Mouse (Mus musculus): ENCODE data around the gene Nyap2. TPM values are rescaled to one million over a fixed set of nuclear protein-coding genes. Genes with fewer than 3 reads are reported as not detected.

Gene Nyap2
- polyA plus RNA-seq, 1 experiment from 2014 or later, result 0.46 TPM

DNA sequence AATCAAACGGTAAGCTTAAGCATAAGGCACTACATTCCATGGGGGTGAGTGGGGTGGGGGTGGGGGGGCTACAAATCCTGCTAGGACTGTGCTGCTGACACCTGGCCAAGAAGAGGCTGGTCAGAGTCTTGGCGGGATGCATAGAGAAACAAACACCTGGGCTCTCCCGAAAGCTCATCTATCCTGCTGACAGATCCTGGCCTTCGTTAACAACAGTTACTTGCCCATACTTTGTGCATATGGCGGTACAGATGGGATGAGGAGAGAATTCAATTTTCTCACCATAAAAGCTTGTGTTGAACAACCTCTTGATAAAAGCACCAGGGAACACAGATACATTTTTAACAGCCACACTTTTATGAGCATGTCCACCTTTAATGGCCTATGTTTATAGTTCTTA lies 10.7 kb downstream of the Nyap2 start:
- no peaks in the 10 kb centered on the region for H3K27me3 ChIP-seq (ENCODE audit: control insufficient read depth, insufficient read depth, low read length)
- H3K9ac ChIP-seq (replicated peaks; ENCODE audit: low read length), result no peak overlapping the region
- no peak overlapping the region for H3K4me3 ChIP-seq (ENCODE audit: low read depth, low read length)
- no peak for DNase-seq (ENCODE audit: low spot score)
- H3K4me1 ChIP-seq (ENCODE audit: control insufficient read depth, insufficient read depth, low read length), result no peaks in the 10 kb centered on the region
- no peaks in the 10 kb centered on the region for H3K9me3 ChIP-seq (replicated peaks; ENCODE audit: control insufficient read depth, low read length)
- H3K36me3 ChIP-seq (replicated peaks; ENCODE audit: control insufficient read depth, insufficient read depth, low read depth, low read length), result no peaks in the 10 kb centered on the region
- no peak overlapping the region for H3K27ac ChIP-seq (replicated peaks; ENCODE audit: low read depth, low read length)
- WGBS, result 83% methylated on average over 5 of the region's 5 CpGs
- ATAC-seq (replicated peaks; ENCODE audit: insufficient number of reproducible peaks, low FRiP score, low TSS enrichment, low read depth), result no peak
- no peak overlapping the region for H3K4me2 ChIP-seq (ENCODE audit: low read depth, low read length)

DNA sequence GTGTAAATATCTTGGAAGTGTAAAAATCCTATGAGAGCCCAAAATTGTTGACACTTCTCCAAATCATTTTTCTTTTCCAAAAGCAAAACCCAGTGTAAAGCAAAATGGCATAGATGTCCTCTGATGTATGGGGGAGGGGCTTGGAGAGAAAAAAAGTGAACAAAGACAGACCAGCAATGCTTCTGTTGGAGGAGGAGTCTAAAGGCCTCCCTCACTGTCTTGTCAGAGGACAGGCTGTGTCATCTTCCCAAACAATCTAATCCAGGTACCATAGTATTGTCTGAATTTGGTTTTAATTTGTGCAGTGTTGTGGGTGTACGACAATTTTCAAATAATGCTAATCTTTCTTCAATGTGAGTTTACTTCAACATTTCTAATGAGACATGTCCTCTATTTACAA lies 13.7 kb downstream of the Nyap2 start:
- no peak overlapping the region for H3K4me2 ChIP-seq (ENCODE audit: low read depth, low read length)
- H3K9me3 ChIP-seq (replicated peaks; ENCODE audit: control insufficient read depth, low read length), result no peaks in the 10 kb centered on the region
- no peak overlapping the region for H3K9ac ChIP-seq (replicated peaks; ENCODE audit: low read length)
- H3K4me1 ChIP-seq (ENCODE audit: control insufficient read depth, insufficient read depth, low read length), result no peaks in the 10 kb centered on the region
- ATAC-seq (replicated peaks; ENCODE audit: insufficient number of reproducible peaks, low FRiP score, low TSS enrichment, low read depth) (no peak), DNase-seq (ENCODE audit: low spot score) (no peak)
- H3K27me3 ChIP-seq (ENCODE audit: control insufficient read depth, insufficient read depth, low read length), result no peaks in the 10 kb centered on the region
- H3K27ac ChIP-seq (replicated peaks; ENCODE audit: low read depth, low read length), result no peak overlapping the region
- WGBS, result 79% methylated on average over 1 of the region's 1 CpGs
- no peak overlapping the region for H3K4me3 ChIP-seq (ENCODE audit: low read depth, low read length)
- no peaks in the 10 kb centered on the region for H3K36me3 ChIP-seq (replicated peaks; ENCODE audit: control insufficient read depth, insufficient read depth, low read depth, low read length)

DNA sequence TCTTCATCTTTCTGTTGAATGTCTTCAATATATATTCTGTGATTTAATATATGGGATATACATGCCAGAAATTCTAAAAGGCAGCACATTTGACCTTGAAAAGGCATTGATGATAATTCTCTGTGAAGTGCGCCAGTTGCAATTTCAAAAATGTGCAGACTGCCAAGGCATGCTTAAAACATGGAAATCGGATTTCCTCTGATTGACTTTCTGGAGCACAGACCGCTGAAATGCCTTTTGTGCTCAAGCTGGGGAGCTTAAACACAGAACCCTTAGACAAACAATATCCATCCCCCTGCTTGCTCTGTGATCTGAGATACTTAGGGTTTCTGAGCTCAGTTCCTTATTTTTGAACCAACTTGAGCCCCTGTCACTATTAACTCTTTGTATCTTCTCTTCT lies 14.2 kb downstream of the Nyap2 start:
- Histone ChIP-seq H3K4me3 (ENCODE audit: low read depth, low read length) (no peak overlapping the region), H3K9ac (replicated peaks; ENCODE audit: low read length) (no peak overlapping the region), H3K27me3 (ENCODE audit: control insufficient read depth, insufficient read depth, low read length) (no peaks in the 10 kb centered on the region), H3K4me1 (ENCODE audit: control insufficient read depth, insufficient read depth, low read length) (no peaks in the 10 kb centered on the region), H3K9me3 (replicated peaks; ENCODE audit: control insufficient read depth, low read length) (no peaks in the 10 kb centered on the region), H3K36me3 (replicated peaks; ENCODE audit: control insufficient read depth, insufficient read depth, low read depth, low read length) (no peaks in the 10 kb centered on the region), H3K27ac (replicated peaks; ENCODE audit: low read depth, low read length) (no peak overlapping the region), H3K4me2 (ENCODE audit: low read depth, low read length) (no peak overlapping the region)
- 49% methylated on average over 3 of the region's 3 CpGs for WGBS
- ATAC-seq (replicated peaks; ENCODE audit: insufficient number of reproducible peaks, low FRiP score, low TSS enrichment, low read depth) (no peak), DNase-seq (ENCODE audit: low spot score) (peak; percentile 24)

DNA sequence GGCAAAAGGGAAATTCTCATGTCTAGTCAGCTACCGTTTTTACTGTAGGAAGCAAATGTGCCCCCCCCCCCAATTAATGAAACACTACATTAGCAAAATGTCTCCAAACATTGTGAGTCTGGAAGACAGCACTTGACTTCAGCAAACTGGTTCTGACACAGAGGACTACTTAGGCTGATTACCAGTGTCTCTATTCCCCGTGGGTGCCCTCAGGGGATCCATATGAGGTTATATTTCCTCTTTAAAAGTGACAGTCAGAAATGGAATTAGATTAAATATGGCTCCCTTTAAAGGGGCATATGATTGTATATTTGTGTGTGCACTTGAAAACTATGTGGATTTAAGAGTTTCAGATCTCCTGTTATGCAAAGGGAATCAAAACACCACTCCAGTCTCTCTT lies 15.3 kb downstream of the Nyap2 start:
- Histone ChIP-seq H3K4me1 (ENCODE audit: control insufficient read depth, insufficient read depth, low read length) (no peaks in the 10 kb centered on the region), H3K27me3 (ENCODE audit: control insufficient read depth, insufficient read depth, low read length) (no peaks in the 10 kb centered on the region), H3K4me2 (ENCODE audit: low read depth, low read length) (no peak overlapping the region), H3K9ac (replicated peaks; ENCODE audit: low read length) (no peak overlapping the region), H3K9me3 (replicated peaks; ENCODE audit: control insufficient read depth, low read length) (no peaks in the 10 kb centered on the region), H3K4me3 (ENCODE audit: low read depth, low read length) (no peak overlapping the region), H3K27ac (replicated peaks; ENCODE audit: low read depth, low read length) (no peak overlapping the region), H3K36me3 (replicated peaks; ENCODE audit: control insufficient read depth, insufficient read depth, low read depth, low read length) (no peaks in the 10 kb centered on the region)
- ATAC-seq (replicated peaks; ENCODE audit: insufficient number of reproducible peaks, low FRiP score, low TSS enrichment, low read depth) (no peak), DNase-seq (ENCODE audit: low spot score) (no peak)
- 61% methylated on average over 2 of the region's 2 CpGs for WGBS

DNA sequence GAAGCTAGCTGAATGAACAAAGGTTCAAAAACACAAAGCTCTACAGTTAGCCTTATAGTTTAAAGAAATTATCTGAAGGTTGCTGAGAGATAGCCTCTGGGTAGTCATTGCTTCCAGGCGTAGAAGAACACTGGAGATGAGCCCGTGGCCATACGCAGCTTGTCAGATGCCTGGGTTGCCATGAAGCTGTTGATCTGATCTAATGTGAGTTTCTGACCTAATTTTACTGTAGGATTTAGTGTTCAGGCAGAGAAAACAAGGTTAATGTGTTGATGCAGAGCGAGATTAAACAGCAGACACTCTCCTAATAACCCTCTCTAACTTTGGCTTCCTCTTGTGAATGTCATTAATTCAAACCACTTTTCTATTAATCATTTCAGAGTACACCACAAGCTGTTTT lies 16.1 kb downstream of the Nyap2 start:
- Histone ChIP-seq H3K4me3 (ENCODE audit: low read depth, low read length) (no peak overlapping the region), H3K36me3 (replicated peaks; ENCODE audit: control insufficient read depth, insufficient read depth, low read depth, low read length) (no peaks in the 10 kb centered on the region), H3K9me3 (replicated peaks; ENCODE audit: control insufficient read depth, low read length) (no peaks in the 10 kb centered on the region), H3K4me2 (ENCODE audit: low read depth, low read length) (no peak overlapping the region), H3K27ac (replicated peaks; ENCODE audit: low read depth, low read length) (no peak overlapping the region), H3K27me3 (ENCODE audit: control insufficient read depth, insufficient read depth, low read length) (no peaks in the 10 kb centered on the region), H3K4me1 (ENCODE audit: control insufficient read depth, insufficient read depth, low read length) (no peaks in the 10 kb centered on the region), H3K9ac (replicated peaks; ENCODE audit: low read length) (no peak overlapping the region)
- ATAC-seq (replicated peaks; ENCODE audit: insufficient number of reproducible peaks, low FRiP score, low TSS enrichment, low read depth) (no peak), DNase-seq (ENCODE audit: low spot score) (no peak)
- WGBS, result 87% methylated on average over 4 of the region's 4 CpGs

DNA sequence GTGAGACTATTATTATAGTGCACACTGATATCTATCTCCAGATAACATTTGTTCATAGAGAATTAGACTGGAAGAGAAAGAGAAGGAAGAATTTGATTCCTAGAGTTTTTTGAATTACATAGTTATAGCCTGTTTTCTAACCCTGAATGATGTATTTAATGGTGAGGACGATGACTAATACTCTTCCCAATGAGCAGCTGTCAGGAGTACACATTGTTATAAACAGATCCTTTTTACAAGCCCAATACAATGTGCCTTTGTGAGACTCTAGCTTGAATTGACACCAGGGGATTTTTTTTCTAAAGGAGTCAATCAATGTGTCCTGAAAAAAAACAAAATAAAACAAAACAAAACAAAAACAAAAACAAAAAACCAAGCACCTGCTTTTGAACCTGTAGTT lies 22.2 kb downstream of the Nyap2 start:
- H3K9me3 ChIP-seq (replicated peaks; ENCODE audit: control insufficient read depth, low read length), result no peaks in the 10 kb centered on the region
- no peak overlapping the region for H3K27ac ChIP-seq (replicated peaks; ENCODE audit: low read depth, low read length)
- no peaks in the 10 kb centered on the region for H3K4me1 ChIP-seq (ENCODE audit: control insufficient read depth, insufficient read depth, low read length)
- H3K36me3 ChIP-seq (replicated peaks; ENCODE audit: control insufficient read depth, insufficient read depth, low read depth, low read length), result no peaks in the 10 kb centered on the region
- WGBS, result 17% methylated on average over 1 of the region's 1 CpGs
- ATAC-seq (replicated peaks; ENCODE audit: insufficient number of reproducible peaks, low FRiP score, low TSS enrichment, low read depth) (no peak), DNase-seq (ENCODE audit: low spot score) (no peak)
- no peak overlapping the region for H3K9ac ChIP-seq (replicated peaks; ENCODE audit: low read length)
- no peaks in the 10 kb centered on the region for H3K27me3 ChIP-seq (ENCODE audit: control insufficient read depth, insufficient read depth, low read length)
- no peak overlapping the region for H3K4me3 ChIP-seq (ENCODE audit: low read depth, low read length)
- no peak overlapping the region for H3K4me2 ChIP-seq (ENCODE audit: low read depth, low read length)

DNA sequence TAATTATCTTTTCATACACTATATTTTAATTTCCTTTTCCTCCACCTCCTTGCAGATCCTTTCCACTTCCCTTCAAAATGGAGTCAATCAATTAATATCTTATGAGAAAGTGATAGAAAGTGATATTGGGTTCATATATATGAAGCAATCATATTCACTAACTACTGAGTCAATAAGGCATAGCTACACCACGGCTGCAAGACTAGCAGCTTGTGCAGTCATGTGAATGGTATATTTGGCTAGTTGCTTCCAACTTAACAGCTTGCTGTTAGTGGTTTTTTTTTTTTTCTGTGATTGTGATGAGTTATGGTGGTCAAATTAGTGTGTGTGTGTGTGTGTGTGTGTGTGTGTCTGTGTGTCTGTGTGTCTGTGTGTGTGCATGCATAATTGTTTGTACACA lies 25.0 kb downstream of the Nyap2 start:
- WGBS, result 90% methylated on average over 1 of the region's 1 CpGs
- H3K4me1 ChIP-seq (ENCODE audit: control insufficient read depth, insufficient read depth, low read length), result no peaks in the 10 kb centered on the region
- ATAC-seq (replicated peaks; ENCODE audit: insufficient number of reproducible peaks, low FRiP score, low TSS enrichment, low read depth) (no peak), DNase-seq (ENCODE audit: low spot score) (no peak)
- no peaks in the 10 kb centered on the region for H3K27me3 ChIP-seq (ENCODE audit: control insufficient read depth, insufficient read depth, low read length)
- no peak overlapping the region for H3K9ac ChIP-seq (replicated peaks; ENCODE audit: low read length)
- H3K9me3 ChIP-seq (replicated peaks; ENCODE audit: control insufficient read depth, low read length), result no peaks in the 10 kb centered on the region
- H3K4me2 ChIP-seq (ENCODE audit: low read depth, low read length), result no peak overlapping the region
- H3K27ac ChIP-seq (replicated peaks; ENCODE audit: low read depth, low read length), result no peak overlapping the region
- H3K4me3 ChIP-seq (ENCODE audit: low read depth, low read length), result no peak overlapping the region
- H3K36me3 ChIP-seq (replicated peaks; ENCODE audit: control insufficient read depth, insufficient read depth, low read depth, low read length), result no peaks in the 10 kb centered on the region

DNA sequence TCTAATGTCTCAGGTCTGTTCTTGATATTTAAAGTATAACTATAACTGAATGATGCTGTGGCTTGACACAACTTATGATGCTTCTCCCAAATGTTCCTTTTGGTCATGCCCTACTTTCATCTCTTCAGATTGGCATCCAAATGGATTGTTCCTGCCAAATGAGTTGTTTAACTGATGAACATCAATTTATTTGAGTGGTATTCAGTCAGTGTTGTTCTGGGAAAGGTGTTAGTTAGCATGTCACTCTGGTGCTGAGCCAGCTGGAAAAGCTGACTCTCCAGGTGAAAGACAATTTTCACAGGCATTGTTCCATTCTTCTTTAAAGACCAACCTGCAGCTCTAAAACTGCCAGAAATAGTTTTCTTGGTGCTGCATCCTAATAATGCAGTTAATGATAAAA lies 43.0 kb downstream of the Nyap2 start:
- Histone ChIP-seq H3K4me2 (ENCODE audit: low read depth, low read length) (no peak overlapping the region), H3K27me3 (ENCODE audit: control insufficient read depth, insufficient read depth, low read length) (no peaks in the 10 kb centered on the region), H3K27ac (replicated peaks; ENCODE audit: low read depth, low read length) (no peak overlapping the region), H3K36me3 (replicated peaks; ENCODE audit: control insufficient read depth, insufficient read depth, low read depth, low read length) (no peaks in the 10 kb centered on the region), H3K4me3 (ENCODE audit: low read depth, low read length) (no peak overlapping the region), H3K9ac (replicated peaks; ENCODE audit: low read length) (no peak overlapping the region), H3K9me3 (replicated peaks; ENCODE audit: control insufficient read depth, low read length) (no peaks in the 10 kb centered on the region), H3K4me1 (ENCODE audit: control insufficient read depth, insufficient read depth, low read length) (no peaks in the 10 kb centered on the region)
- ATAC-seq (replicated peaks; ENCODE audit: insufficient number of reproducible peaks, low FRiP score, low TSS enrichment, low read depth) (no peak), DNase-seq (ENCODE audit: low spot score) (no peak)
